Mouse (Mus musculus) stomach, postnatal 0 days (tissue): ENCODE results near the gene Zfp423.

Experiments used
- CTCF ChIP-seq: IDR thresholded peaks from 2 replicates; pipeline ENCODE4 v1.5.1; 2016; ENCODE audit warnings: antibody characterized with exemption, low read depth, mild to moderate bottlenecking, moderate library complexity
- EP300 ChIP-seq: optimal IDR thresholded peaks from 2 replicates; pipeline ENCODE3; 2016; ENCODE audit warnings: antibody characterized with exemption

- TF ChIP-seq CTCF (peak; percentile 20; the same call in 1 of the 2 replicates), EP300 (no peak)
These were observed 95.2 kb downstream of the Zfp423 start for GRCm38 (mm10) chr8:87864236-87864635.
